Mouse (Mus musculus): ENCODE measurements around the gene Hectd4.

Hectd4 gene

GRCm38 (mm10) chr5:121361696-121362095 lies 141.7 kb downstream of the Hectd4 start:
- in situ Hi-C loops (cut with MboI) = no loop called here

- in situ Hi-C loops (cut with MboI) = no loop called here
Observed at GRCm38 (mm10) chr5:121363441-121363840, 143.4 kb downstream of the Hectd4 start.

GRCm38 (mm10) chr5:121366449-121367225 lies 146.6 kb downstream of the Hectd4 start:
- in situ Hi-C loops (cut with MboI) = no loop called here

GRCm38 (mm10) chr5:121367255-121367654 lies 147.2 kb downstream of the Hectd4 start:
- in situ Hi-C loops (cut with MboI) = no loop called here

- in situ Hi-C loops (cut with MboI) = loop anchor here (10.0 kb wide), 1 partner anchor 167 kb away; the partner anchor contains the start of gene Rpl6
Observed at GRCm38 (mm10) chr5:121371712-121372111, 151.7 kb downstream of the Hectd4 start.

- in situ Hi-C loops (cut with MboI) = loop anchor here (10.0 kb wide), 1 partner anchor 170 kb away; the partner anchor contains the start of gene Rpl6
Observed at GRCm38 (mm10) chr5:121374790-121375189, 154.8 kb downstream of the Hectd4 start.

- in situ Hi-C loops (cut with MboI) = loop anchor here (10.0 kb wide), 1 partner anchor 172 kb away; the partner anchor contains the start of gene Rpl6
Observed at GRCm38 (mm10) chr5:121376972-121377371, 157.0 kb downstream of the Hectd4 start.

- in situ Hi-C loops (cut with MboI) = loop anchor here (10.0 kb wide), 1 partner anchor 174 kb away; the partner anchor contains the start of gene Rpl6
Observed at GRCm38 (mm10) chr5:121378678-121379256, 158.7 kb downstream of the Hectd4 start.

GRCm38 (mm10) chr5:121380692-121381091 lies 160.7 kb downstream of the Hectd4 start:
- in situ Hi-C loops (cut with MboI) = no loop called here

GRCm38 (mm10) chr5:121383857-121384756 lies 164.1 kb downstream of the Hectd4 start:
- in situ Hi-C loops (cut with MboI) = no loop called here

- in situ Hi-C loops (cut with MboI) = no loop called here
Observed at GRCm38 (mm10) chr5:121384757-121385460, 164.9 kb downstream of the Hectd4 start.

- in situ Hi-C loops (cut with MboI) = no loop called here
Observed at GRCm38 (mm10) chr5:121385461-121386119, 165.6 kb downstream of the Hectd4 start, which contains the start of gene Trafd1. TSS of gene Trafd1 (minus strand) at chr5:121385632.

- in situ Hi-C loops (cut with MboI) = no loop called here
Observed at GRCm38 (mm10) chr5:121386120-121386909, 166.3 kb downstream of the Hectd4 start.

- in situ Hi-C loops (cut with MboI) = no loop called here
Observed at GRCm38 (mm10) chr5:121387126-121387525, 167.1 kb downstream of the Hectd4 start.

GRCm38 (mm10) chr5:121389106-121389505 lies 169.1 kb downstream of the Hectd4 start:
- in situ Hi-C loops (cut with MboI) = no loop called here

GRCm38 (mm10) chr5:121389691-121390090 lies 169.7 kb downstream of the Hectd4 start:
- in situ Hi-C loops (cut with MboI) = no loop called here

- in situ Hi-C loops (cut with MboI) = no loop called here
Observed at GRCm38 (mm10) chr5:121392667-121393380, 172.8 kb downstream of the Hectd4 start.

GRCm38 (mm10) chr5:121393402-121393801 lies 173.4 kb downstream of the Hectd4 start:
- in situ Hi-C loops (cut with MboI) = no loop called here

- in situ Hi-C loops (cut with MboI) = no loop called here
Observed at GRCm38 (mm10) chr5:121395621-121396020, 175.6 kb downstream of the Hectd4 start.

Measured in mature B cell (primary cell).